Mouse (Mus musculus) G1E (cell line): ENCODE results near the gene Nkiras1.

Experiments used
- CTCF ChIP-seq: IDR thresholded peaks from 2 replicates; pipeline ENCODE4 v1.5.1; 2012; ENCODE audit warnings: low read depth, low read length, inconsistent platforms, mixed read lengths
- TAL1 ChIP-seq: conservative IDR thresholded peaks from 2 replicates; pipeline ENCODE4 v1.6.1; 2012; ENCODE audit warnings: low read depth, low read length, inconsistent platforms, mixed read lengths

GRCm38 (mm10) chr14:18317457-18318411 is 46.8 kb downstream of the Nkiras1 start:
- TF ChIP-seq TAL1 (no peak), CTCF (no peak)
